Mouse (Mus musculus) heart, adult 11 months (tissue): ENCODE data around the gene Rpap2.

Experiments
- DNase-seq: peaks from one replicate; pipeline ENCODE4 v3.0.0; 2022

Rpap2 gene

DNA sequence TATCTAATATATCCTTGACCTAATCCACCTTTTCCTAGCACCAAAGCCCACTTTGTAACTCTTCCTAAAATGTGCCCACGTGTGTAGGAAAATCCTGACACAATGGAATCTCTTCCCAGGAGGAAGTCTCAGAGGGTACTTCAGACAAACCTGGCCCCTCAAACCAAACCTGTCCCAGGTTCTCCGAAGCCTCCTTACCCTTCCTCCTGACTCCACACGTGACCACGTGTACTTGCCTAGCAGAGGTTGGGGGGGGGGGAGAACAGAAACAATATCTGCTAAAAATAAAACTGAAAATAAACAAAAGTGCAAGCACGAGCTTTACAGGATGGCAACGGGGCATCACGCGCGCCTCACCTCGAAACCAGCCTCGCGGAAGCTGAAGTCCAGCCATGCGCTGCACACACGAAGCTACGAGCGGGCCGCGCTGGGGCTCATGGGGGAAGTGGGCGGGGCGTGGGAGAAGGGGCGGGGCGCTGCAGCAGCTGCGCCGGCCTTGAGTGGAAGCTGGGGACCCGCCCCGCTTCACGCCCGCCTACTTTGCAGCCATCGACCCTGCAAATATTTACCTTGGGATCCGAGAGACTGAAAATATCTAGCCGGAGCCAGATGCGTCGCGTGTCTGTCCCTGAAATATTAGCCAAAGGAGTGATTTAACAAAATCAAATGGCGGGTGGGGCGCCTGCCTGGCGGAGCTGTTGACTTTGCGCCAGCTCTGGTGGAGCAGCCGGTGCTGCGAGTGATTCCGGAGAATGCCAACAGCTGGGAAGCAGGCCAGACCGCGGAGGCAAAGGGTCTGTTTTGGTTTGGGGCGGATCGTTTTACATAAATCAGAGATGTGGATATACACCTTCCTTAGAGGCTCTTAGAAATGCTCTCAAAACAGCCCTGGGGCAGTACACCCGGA lies 90.7 kb downstream of the Rpap2 start:
- DNase-seq, result peak; percentile 94

DNA sequence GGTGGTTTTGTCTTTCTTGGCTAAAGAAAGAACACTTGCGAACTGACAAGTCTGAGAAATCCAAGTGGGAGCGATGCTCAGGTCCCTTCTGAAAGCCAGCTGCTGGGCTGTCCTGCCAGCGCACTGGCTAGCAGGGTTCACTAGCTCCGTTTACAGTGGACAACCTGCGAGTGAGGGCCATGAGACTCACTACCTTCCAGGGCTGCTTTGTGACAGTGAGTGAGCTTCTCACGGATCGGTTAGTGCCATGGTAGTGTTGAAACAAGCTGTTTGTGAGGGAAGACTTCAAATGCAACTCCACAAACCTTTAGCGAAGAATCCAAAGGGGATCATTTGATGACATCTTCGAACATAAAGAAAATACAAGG lies 91.3 kb downstream of the Rpap2 start:
- peak; percentile 72 for DNase-seq

DNA sequence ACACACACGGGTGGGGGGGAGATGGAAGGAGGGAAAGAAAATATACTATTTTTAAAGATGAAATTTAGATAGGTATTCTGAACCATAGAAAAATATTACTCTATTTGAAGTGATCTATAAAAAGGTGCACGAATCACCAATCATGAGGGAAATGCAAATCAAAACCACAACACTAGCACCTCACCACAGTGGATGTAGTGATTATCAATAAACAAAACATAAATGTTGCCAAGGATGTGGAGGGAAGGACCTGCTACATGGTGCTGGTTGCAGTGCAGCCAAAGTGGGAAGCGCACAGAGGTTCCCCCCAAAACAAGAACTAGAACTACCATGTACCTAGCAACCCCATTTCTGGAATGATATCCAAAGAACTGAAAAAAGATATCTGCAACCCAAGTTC lies 97.8 kb downstream of the Rpap2 start:
- peak; percentile 23 for DNase-seq

DNA sequence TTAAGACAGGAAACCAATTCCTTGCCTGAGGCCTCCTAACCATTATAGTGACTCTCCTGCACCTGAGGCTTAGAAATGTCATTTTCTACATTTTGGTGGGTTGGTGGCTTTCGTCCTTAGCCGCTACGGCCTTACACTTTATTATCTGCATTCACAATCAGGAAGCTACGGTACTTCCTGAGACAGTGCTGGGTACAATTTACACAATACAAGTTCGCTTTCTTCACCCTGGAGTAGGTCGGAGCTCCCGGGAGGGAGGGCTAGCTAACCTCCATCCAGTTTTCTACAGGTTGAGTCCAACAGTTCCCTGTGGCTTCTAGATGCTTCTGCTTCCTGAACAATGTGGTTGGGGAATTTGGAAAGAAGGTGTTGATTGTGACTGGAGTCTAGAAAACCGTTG lies 101.7 kb downstream of the Rpap2 start:
- peak; percentile 68 for DNase-seq

DNA sequence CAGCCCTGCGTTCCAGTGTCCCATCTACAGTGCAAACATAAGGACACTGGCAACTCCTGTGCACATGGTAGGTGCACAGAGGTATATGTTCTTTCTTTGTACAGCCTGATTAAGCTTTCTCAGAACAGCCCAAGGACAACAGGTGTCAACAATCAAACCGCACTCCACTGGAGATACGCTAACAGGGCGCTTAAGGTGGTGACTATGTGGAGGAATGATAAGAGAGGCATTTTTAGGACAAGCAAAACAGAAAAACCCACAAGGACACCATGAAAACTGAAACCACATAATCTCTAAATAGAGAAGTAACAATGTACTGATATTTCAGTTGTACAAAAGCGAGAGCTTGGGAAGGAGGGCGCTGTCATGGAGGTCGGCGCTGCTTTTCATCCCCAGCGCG lies 103.7 kb downstream of the Rpap2 start:
- peak; percentile 49 for DNase-seq

DNA sequence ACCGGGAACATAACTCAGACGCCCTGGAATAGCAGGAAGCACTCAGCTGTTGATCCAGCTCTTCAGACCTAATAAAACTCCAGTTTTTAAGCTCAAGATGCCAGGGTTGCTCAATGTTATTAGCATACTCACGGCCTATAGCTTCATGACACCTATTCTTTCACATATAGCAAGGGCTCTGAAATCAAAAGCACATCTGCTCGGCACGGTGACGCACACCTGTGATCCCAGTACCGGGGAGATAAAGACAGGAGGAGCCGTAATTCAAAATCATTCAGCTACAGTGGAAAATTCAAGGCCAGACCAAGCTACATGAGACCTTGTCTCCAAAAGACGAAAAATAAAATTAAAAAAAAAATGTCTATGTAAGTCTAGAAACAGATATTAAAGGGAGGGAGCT lies 104.5 kb downstream of the Rpap2 start:
- peak; percentile 33 for DNase-seq

DNA sequence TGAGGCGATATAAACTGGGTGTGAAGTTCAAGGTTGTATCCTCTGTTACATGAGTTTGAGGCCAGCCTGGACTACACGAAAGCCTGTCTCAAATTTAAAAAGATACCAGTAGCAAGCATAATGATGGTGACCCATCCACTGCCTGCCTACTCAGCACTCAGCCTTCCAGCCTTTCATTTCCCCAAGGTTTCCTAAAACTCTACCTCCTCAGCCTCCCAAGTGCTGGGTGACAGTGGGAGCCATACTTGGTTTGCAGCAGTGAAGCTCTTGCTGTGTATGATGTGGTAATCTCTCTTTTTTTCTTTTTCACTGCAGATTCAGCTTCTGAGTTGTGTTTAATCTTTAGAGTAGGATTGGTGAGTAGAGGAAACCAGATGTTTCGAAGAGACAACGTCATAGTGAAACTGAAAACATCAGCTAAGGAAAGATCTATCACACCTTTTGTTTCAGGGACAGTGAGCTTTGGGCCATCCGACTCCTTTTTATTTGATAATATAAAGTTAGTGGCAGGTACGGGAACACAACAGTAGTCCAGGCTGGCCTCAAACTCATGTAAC lies 106.1 kb downstream of the Rpap2 start:
- DNase-seq, result peak; percentile 39

DNA sequence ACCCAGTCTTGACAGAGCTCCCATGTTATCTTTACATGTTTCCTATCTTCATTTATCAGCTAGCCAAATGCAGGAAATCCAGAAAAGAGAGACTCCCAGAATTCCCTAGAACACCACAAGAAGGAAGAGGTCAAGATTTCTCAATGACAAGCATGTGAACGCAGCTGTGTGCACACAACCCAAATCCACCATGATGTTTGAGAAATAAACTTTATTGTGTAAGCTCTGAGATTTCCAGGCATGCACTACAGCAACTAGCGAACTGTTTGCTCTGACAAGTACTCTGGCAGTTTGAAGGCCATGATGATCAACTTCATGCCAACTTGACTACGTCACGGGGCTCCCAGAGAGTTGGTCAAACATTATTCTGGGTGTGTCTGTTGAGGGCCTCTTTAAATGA lies 108.6 kb downstream of the Rpap2 start:
- DNase-seq, result peak; percentile 61

DNA sequence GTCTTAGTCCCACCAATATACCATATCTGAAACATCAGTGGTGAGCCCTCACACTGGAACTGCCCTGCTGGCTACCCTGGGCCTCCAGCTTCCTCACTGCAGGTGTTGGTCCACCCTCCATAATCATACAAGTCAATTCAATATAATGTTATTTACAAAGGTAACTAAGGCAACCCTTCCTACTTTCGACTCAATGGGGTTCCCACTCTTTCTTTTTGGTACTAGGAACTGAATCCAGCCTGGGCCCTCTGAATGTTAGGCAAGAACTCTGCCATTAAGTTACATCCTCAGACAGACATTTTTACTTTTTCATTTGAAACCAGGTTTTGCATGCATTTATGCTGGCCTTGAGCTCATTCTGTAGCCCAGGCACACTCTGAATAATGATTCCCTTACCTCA lies 109.1 kb downstream of the Rpap2 start:
- peak; percentile 43 for DNase-seq

DNA sequence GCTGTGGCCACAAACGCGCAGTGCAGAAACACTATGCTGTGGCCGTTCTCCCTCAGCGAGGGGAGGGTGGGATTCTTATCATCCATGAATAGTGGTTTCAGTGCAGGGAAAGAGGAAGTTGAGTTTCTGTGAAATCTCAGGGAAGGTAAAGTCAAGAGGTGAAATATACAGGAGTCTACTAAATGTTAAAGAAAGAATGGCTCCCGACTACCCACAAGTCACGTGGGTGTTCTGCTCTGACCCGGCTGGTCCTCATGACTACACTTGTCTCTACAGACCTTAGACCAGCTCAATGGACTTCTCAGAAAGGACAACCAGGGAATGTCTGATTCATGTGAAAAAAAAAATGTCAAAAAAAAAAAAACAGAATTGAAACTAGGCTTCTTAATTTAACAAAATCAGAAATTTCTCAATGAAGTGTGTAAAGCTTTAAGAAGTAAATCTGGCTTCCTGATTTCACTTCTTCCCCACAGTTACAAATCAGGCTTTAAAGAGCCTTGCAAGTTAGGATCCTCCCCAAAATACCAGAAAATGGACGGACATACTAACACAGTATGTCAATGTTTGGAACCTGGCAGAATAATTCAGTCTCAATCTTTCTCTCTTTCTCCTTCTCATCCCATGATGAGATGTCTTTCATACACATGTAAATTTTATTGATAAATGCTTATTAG lies 111.1 kb downstream of the Rpap2 start:
- DNase-seq, result peak; percentile 41
